Mouse (Mus musculus): ENCODE results near the gene Zfp933. TPM values are rescaled to one million over a fixed set of nuclear protein-coding genes. Genes with fewer than 3 reads are reported as not detected.
A peak's percentile ranks its signal among the peaks of the same experiment; 100 is the strongest.
"Not testable (repeated sequence)": the region's sequence is repeated elsewhere in the genome, so short reads cannot be mapped to it uniquely, and the experiment has no call there.

Zfp933 gene
- polyA plus RNA-seq, 1 experiment = 3.2 TPM

DNA sequence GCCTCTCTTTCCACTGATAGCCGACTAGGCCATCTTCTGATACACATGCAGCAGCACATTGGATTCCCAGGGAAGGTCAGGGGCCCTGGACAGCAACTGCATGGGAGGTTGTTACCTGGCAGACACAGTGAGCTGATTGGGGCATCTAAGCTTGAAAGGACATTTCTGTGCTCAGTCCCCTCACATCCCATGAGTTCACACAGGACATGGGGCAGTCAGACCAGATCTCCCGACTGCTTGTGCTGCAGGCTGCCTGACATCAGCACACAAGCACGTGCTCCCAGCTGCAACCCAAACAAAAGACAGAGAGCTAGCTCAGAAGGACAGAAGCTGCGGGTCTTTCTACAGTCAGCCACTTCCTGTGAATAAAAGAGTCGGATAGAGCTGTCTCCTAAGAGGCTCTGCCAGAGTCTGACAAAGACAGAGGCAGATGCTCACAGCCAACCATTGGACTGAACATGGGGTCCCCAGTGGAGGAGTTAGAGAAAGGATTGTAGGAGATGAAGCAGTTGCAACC is 34.9 kb downstream of the Zfp933 start:
- Histone ChIP-seq H3K4me3 (ENCODE audit: insufficient read depth, low read depth, low read length) (no peak overlapping the region), H3K4me1 (ENCODE audit: control insufficient read depth, insufficient read depth, insufficient read length, low read length) (no peaks in the 10 kb centered on the region), H3K27ac (replicated peaks; ENCODE audit: low read depth, low read length) (no peak overlapping the region)

DNA sequence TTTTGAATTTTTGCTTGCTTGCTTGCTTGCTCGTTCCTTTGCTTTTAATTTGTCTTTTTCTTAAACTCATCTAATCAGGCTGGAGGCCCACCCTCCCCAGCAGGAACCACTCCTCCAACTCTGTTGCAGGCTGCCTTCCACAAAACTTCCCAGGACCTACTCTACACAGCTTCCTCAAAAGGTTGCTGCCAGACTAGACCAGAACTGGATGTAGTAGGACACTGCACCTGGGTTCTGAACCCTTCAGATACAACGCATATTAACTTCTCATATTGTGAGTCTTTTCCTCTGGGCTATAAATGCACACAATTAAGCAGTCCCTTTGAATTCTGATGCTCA is 38.2 kb downstream of the Zfp933 start:
- H3K4me3 ChIP-seq (ENCODE audit: insufficient read depth, low read depth, low read length) = peak overlapping the region; percentile 66
- H3K4me1 ChIP-seq (ENCODE audit: control insufficient read depth, insufficient read depth, insufficient read length, low read length) = not testable (repeated sequence)
- H3K27ac ChIP-seq (replicated peaks; ENCODE audit: low read depth, low read length) = peak overlapping the region; percentile 20; the same call in 1 of the 2 replicates

DNA sequence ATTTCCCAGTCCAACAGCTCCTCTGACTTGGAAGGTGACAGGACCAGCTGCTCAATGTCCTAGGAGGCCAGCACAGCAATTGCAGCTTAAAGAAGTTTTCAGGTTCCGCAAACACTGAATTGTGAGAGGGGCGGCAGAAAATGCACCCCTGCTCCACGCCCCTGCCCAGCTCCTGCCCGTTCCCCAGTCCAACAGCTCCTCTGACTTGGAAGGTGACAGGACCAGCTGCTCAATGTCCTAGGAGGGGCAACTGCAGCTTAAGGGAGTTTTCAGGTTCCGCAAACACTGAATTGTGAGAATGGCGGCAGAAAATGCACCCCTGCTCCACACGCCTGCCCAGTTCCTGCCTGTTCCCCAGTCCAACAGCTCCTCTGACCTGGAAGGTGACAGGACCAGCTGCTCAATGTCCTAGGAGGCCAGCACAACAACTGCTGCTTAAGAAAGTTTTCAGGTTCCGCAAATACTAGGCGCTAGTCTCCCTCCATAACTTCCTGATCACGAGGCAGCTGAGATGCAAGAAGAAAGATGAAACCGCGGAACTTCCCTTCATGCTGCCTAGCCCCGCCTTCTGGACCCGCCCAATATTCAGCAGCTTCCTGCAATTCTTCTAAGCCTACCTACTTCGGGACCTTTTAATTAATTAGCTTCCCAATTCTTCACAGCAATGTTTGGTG is 38.7 kb downstream of the Zfp933 start, which contains the start of gene Zfp984:
Zfp984 (minus strand) TSS at position 497 of the 674 bp plus-strand sequence.
- peak within 1 kb of the TSS; percentile 20 for H3K27ac ChIP-seq (replicated peaks; ENCODE audit: low read depth, low read length)
- H3K4me1 ChIP-seq (ENCODE audit: control insufficient read depth, insufficient read depth, insufficient read length, low read length) = not testable (repeated sequence)
- H3K4me3 ChIP-seq (ENCODE audit: insufficient read depth, low read depth, low read length) = peak within 1 kb of the TSS; percentile 66

DNA sequence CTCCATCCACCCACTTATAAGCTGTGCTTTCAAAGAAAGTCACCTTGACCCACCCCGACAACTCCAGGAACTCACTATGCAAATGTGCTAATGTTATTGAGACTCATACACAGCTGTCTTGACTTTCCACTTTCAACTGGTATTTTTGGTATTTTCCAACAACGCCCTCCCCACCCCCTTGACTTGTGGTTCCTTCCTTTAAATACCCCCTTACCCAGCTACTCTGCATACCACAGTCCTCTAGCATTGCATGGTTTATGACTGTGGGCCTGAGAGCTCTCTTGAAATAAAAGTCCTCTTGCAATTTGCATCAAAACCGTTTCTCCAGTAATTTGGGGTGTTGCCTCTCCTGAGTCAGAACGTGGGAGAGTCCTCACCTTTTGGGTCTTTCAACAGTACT is 39.7 kb downstream of the Zfp933 start:
- not testable (repeated sequence) for H3K27ac ChIP-seq (replicated peaks; ENCODE audit: low read depth, low read length); H3K4me1 ChIP-seq (ENCODE audit: control insufficient read depth, insufficient read depth, insufficient read length, low read length)
- H3K4me3 ChIP-seq (ENCODE audit: insufficient read depth, low read depth, low read length) = peak overlapping the region; percentile 30

DNA sequence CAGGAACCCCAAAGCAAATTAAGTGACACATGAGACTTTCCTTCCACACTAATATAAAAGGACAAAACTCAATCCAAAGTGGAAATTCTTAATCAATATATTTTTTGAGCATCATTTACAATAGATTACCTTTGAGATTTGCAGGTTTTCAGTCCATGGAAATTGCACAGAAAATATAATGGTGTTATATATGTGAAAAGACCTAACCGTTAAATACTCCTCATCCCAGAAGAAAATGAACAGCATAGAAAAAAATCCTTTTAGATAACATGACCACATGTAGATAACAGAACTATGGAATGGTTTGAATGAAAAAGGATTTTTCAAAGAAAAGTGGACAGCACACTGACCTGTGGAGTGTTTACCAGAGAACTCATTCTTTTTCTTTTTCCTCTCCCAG is 52.9 kb downstream of the Zfp933 start:
- not testable (repeated sequence) for H3K4me1 ChIP-seq (ENCODE audit: control insufficient read depth, insufficient read depth, insufficient read length, low read length); H3K4me3 ChIP-seq (ENCODE audit: insufficient read depth, low read depth, low read length); H3K27ac ChIP-seq (replicated peaks; ENCODE audit: low read depth, low read length)

- not testable (repeated sequence) for H3K4me3 ChIP-seq (ENCODE audit: insufficient read depth, low read depth, low read length)
These were observed 54.0 kb downstream of the Zfp933 start for GRCm38 (mm10) chr4:147794026-147794665.

GRCm38 (mm10) chr4:147793390-147793916 is 54.7 kb downstream of the Zfp933 start:
- not testable (repeated sequence) for H3K4me3 ChIP-seq (ENCODE audit: insufficient read depth, low read depth, low read length); H3K27ac ChIP-seq (replicated peaks; ENCODE audit: low read depth, low read length); H3K4me1 ChIP-seq (ENCODE audit: control insufficient read depth, insufficient read depth, insufficient read length, low read length)

More at GRCm38 (mm10) chr4:147794026-147794665, 54.0 kb downstream of the Zfp933 start:
- not testable (repeated sequence) for H3K27ac ChIP-seq (replicated peaks; ENCODE audit: low read depth, low read length); H3K4me1 ChIP-seq (ENCODE audit: control insufficient read depth, insufficient read depth, insufficient read length, low read length)

DNA sequence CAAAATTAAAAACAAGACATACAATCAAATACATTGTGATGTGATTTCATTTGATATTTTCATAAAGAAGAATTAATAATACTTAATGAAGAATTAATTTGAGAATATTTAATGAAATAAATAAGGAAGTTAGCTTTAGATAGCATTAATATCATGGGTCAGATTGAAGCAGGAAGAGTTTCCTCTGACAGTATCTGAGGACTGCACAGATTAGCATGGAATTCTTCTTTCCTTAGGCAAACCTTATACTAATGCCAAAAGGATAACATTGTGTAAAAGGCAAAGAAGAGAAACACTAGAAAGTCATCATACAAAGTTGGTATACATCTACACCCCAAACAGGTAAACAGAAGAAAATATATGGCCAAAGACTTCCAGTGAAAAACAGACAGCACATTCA is 56.4 kb downstream of the Zfp933 start:
- H3K4me3 ChIP-seq (ENCODE audit: insufficient read depth, low read depth, low read length); H3K4me1 ChIP-seq (ENCODE audit: control insufficient read depth, insufficient read depth, insufficient read length, low read length); H3K27ac ChIP-seq (replicated peaks; ENCODE audit: low read depth, low read length): not testable (repeated sequence)

Other genes with a start within 250 kb of the Zfp933 start
- gene Zfp979, start 205.9 kb downstream of the Zfp933 start, polyA plus RNA-seq (2012; ENCODE audit: insufficient read depth, insufficient read length, missing spikeins) = 5.4 and 7.3 TPM in 2 replicates
- 0.79 and 0.92 TPM in 2 replicates for gene Zfp534, start 145.8 kb downstream of the Zfp933 start, polyA plus RNA-seq (2012; ENCODE audit: insufficient read depth, insufficient read length, missing spikeins)
- 5.8 and 6.8 TPM in 2 replicates for gene Zfp984, start 38.6 kb downstream of the Zfp933 start, polyA plus RNA-seq (2012; ENCODE audit: insufficient read depth, insufficient read length, missing spikeins)
- 4.0 and 10.3 TPM in 2 replicates for gene Miip, start 20.4 kb upstream of the Zfp933 start, polyA plus RNA-seq (2012; ENCODE audit: insufficient read depth, insufficient read length, missing spikeins)
- 3.3 and 5.8 TPM in 2 replicates for gene Fv1, start 20.6 kb upstream of the Zfp933 start, polyA plus RNA-seq (2012; ENCODE audit: insufficient read depth, insufficient read length, missing spikeins)
- gene Mfn2, start 56.3 kb upstream of the Zfp933 start, polyA plus RNA-seq (2012; ENCODE audit: insufficient read depth, insufficient read length, missing spikeins) = 156 and 170 TPM in 2 replicates
- 24.8 and 28.6 TPM in 2 replicates for gene Plod1, start 88.4 kb upstream of the Zfp933 start, polyA plus RNA-seq (2012; ENCODE audit: insufficient read depth, insufficient read length, missing spikeins)
- 18.7 and 19.7 TPM in 2 replicates for gene 2510039O18Rik, start 92.5 kb upstream of the Zfp933 start, polyA plus RNA-seq (2012; ENCODE audit: insufficient read depth, insufficient read length, missing spikeins)
- not detected in 2 replicates for gene Nppb, start 137.4 kb upstream of the Zfp933 start, polyA plus RNA-seq (2012; ENCODE audit: insufficient read depth, insufficient read length, missing spikeins)
- not detected in 2 replicates for gene Nppa, start 152.4 kb upstream of the Zfp933 start, polyA plus RNA-seq (2012; ENCODE audit: insufficient read depth, insufficient read length, missing spikeins)
- 5.0 and 5.7 TPM in 2 replicates for gene Clcn6, start 190.5 kb upstream of the Zfp933 start, polyA plus RNA-seq (2012; ENCODE audit: insufficient read depth, insufficient read length, missing spikeins)
- gene Mthfr, start 190.7 kb upstream of the Zfp933 start, polyA plus RNA-seq (2012; ENCODE audit: insufficient read depth, insufficient read length, missing spikeins) = 5.7 and 6.9 TPM in 2 replicates
- 8.1 and 8.2 TPM in 2 replicates for gene Agtrap, start 239.7 kb upstream of the Zfp933 start, polyA plus RNA-seq (2012; ENCODE audit: insufficient read depth, insufficient read length, missing spikeins)

Measured in brown adipose tissue, adult 24 weeks (tissue).